Mouse (Mus musculus) small intestine, adult 2 months (tissue): Measurements from ENCODE around the gene Msantd1.

ENCODE experiments used
- CTCF ChIP-seq: fragments of 200-500 bp; IDR thresholded peaks from 2 replicates; pipeline ENCODE4 v1.5.1; 2012; ENCODE audit warnings: low read depth, mild to moderate bottlenecking, control low read depth, inconsistent platforms, low read length, moderate library complexity, mixed read lengths; ENCODE audit not compliant: insufficient replicate concordance, insufficient read length; ENCODE audit errors: extremely low read depth
- POLR2A ChIP-seq: fragments of 200-500 bp; IDR thresholded peaks from 2 replicates; pipeline ENCODE4 v1.6.1; 2012; ENCODE audit warnings: low read depth, mild to moderate bottlenecking, control low read depth, inconsistent platforms, low read length, moderate library complexity

DNA sequence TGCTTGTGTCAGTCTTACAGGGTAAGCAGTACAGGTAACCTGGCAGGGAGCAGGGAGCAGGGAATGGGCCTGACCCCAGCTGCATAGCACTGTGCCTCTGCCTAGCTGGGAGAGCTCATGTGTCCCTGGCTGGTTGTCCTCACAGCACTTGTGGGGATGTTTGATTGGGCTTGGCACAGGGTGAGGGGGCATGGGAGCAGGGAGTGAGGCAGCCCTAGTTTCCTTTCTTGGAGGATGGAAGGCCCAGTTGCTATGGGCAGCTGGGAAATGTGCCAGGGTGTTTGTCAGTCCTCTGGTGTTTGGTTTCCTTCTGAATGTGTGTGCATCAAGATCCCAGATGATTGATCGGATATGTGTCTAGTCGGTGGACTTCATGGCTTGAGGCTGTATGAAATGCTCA, 49.2 kb downstream of the Msantd1 start:
- TF ChIP-seq CTCF = no peak
- TF ChIP-seq POLR2A = no peak
